ENCODE assay signal across 20 mouse cellular contexts in the genomic region with DNA sequence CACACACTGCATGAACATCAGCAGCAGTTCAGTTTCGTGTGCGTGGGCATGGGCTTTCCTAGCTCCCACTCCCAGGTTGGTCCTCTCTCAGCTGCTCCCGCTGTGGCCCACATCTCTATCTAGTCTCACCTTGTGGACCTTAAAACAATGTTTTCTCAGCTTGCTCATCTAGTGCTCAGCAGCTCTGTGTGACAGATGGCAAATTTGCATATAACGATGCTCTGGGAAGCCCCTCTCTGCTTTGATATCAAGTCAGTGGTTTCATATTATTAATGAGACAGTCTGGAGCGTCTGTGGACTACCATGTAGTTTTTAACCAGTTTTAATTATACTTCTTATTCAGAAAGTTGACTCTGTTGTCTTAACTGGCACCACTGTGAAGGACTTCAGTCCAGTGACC.
DNase-seq lines count a peak whose midpoint lies in the region; ATAC-seq and TF ChIP-seq lines count a peak whose summit lies in the region.
"Had no signal": no experiment of that assay in that cellular context is flagged by ENCODE, and none has a peak within 500 bp of the region (broad histone marks: within the 10 kb centered on the region; RNA-seq: fewer than 3 reads in every experiment).

No protein-coding gene starts in this region.

- no peaks in the 10 kb centered on the region for H3K36me3 ChIP-seq in hindbrain, embryonic 15.5 days
- H3K36me3 ChIP-seq in hindbrain, embryonic 11.5 days (ENCODE audit: control insufficient read depth, insufficient read depth, low read length) = no peaks in the 10 kb centered on the region
- no peaks in the 10 kb centered on the region for H3K36me3 ChIP-seq in CH12.LX (replicated peaks in 1 of 2; ENCODE audit: control insufficient read depth in 1 of 2, insufficient read depth in 1 of 2, low read length in 1 of 2)
- no peaks in the 10 kb centered on the region for H3K36me3 ChIP-seq in forebrain, postnatal 0 days (ENCODE audit: insufficient read depth)
- H3K36me3 ChIP-seq: embryonic facial prominence, embryonic 15.5 days; heart, embryonic 12.5 days; kidney, embryonic 15.5 days; liver, embryonic 13.5 days had no signal

- H3K4me1 ChIP-seq in hindbrain, embryonic 15.5 days (replicated peaks) = peaks cover 3% of the 10 kb centered on the region; the same call in 1 of the 2 replicates
- no peaks in the 10 kb centered on the region for H3K4me1 ChIP-seq in hindbrain, embryonic 11.5 days (replicated peaks; ENCODE audit: control insufficient read depth, insufficient read depth, low read length)
- H3K4me1 ChIP-seq in CH12.LX (ENCODE audit: control insufficient read depth in 1 of 2, insufficient read depth in 2 of 2) = peaks cover 0 to 8% of the 10 kb centered on the region in 2 experiments; a peak in 2 of 4 replicates
- no peaks in the 10 kb centered on the region for H3K4me1 ChIP-seq in forebrain, postnatal 0 days (ENCODE audit: insufficient read depth)
- H3K4me1 ChIP-seq: embryonic facial prominence, embryonic 15.5 days; heart, embryonic 12.5 days; kidney, embryonic 15.5 days; liver, embryonic 13.5 days had no signal

- WGBS in hindbrain, embryonic 15.5 days = 54% methylated on average over 5 of the region's 5 CpGs
- WGBS in hindbrain, embryonic 11.5 days = 78% methylated on average over 5 of the region's 5 CpGs
- WGBS in forebrain, postnatal 0 days = 50% methylated on average over 5 of the region's 5 CpGs

- dilution Hi-C loops in CH12.LX (cut with MboI; ENCODE audit: extremely low pct_ligation_motif_present, extremely low pct_unique_long_range_greater_than_20kb, low sequenced_read_pairs) = no loop called here

- no peaks in the 10 kb centered on the region for H3K9me3 ChIP-seq in hindbrain, embryonic 15.5 days
- H3K9me3 ChIP-seq in hindbrain, embryonic 11.5 days (ENCODE audit: control insufficient read depth, low read length) = no peaks in the 10 kb centered on the region
- H3K9me3 ChIP-seq in CH12.LX (replicated peaks; ENCODE audit: low read length) = no peaks in the 10 kb centered on the region
- no peaks in the 10 kb centered on the region for H3K9me3 ChIP-seq in forebrain, postnatal 0 days (ENCODE audit: low read length)
- H3K9me3 ChIP-seq: embryonic facial prominence, embryonic 15.5 days; heart, embryonic 12.5 days; kidney, embryonic 15.5 days; liver, embryonic 13.5 days had no signal

- no peak overlapping the region for H3K4me3 ChIP-seq in hindbrain, embryonic 15.5 days
- no peak overlapping the region for H3K4me3 ChIP-seq in hindbrain, embryonic 11.5 days (ENCODE audit: low read depth, low read length)
- H3K4me3 ChIP-seq in CH12.LX (replicated peaks in 1 of 3; ENCODE audit: low read depth in 2 of 3, low read length in 2 of 3, poor library complexity in 1 of 3) = no peak overlapping the region
- no peak overlapping the region for H3K4me3 ChIP-seq in forebrain, postnatal 0 days (ENCODE audit: low read depth, low read length)
- H3K4me3 ChIP-seq: embryonic facial prominence, embryonic 15.5 days; heart, embryonic 12.5 days; kidney, embryonic 15.5 days; liver, embryonic 13.5 days had no signal

- TF ChIP-seq CTCF in CH12.LX (conservative IDR thresholded peaks at IDR 0.05 in 1 of 2, IDR thresholded peaks at IDR 0.05 in 1 of 2; ENCODE audit: low read depth in 2 of 2, low read length in 2 of 2) = no peak
- TF ChIP-seq CTCF in forebrain, postnatal 0 days (IDR thresholded peaks at IDR 0.05; ENCODE audit: low read depth) = no peak

- DNase-seq in CD4-positive, CD25-positive, alpha-beta regulatory T cell, adult 2 months (ENCODE audit: low read depth, low spot score) = peak; percentile 1
- no peak for DNase-seq in hindbrain, embryonic 11.5 days (ENCODE audit: low spot score)
- DNase-seq in CH12.LX (ENCODE audit: extremely low read depth) = no peak
- no peak for DNase-seq in forebrain, postnatal 0 days
- no peak for DNase-seq in cerebellum, postnatal 4 days (ENCODE audit: low spot score in 2 of 2)
- DNase-seq in lung, postnatal 14 days = no peak
- DNase-seq: adrenal gland, adult 2 months; cerebellum, adult 2 months; gastrocnemius, postnatal 14 days; heart, adult 18-20 months; heart, postnatal 10 days; kidney, adult 11 months; kidney, postnatal 36 days; liver, embryonic 13.5 days; lung, adult 2 months had no signal

- in situ Hi-C loops in CH12.LX (cut with MboI; ENCODE audit: low pct_ligation_motif_present, low pct_unique_long_range_greater_than_20kb, low sequenced_read_pairs) = no loop called here

- no peak for TF ChIP-seq POLR2A in CH12.LX (IDR thresholded peaks at IDR 0.05; ENCODE audit: low read depth, low read length)

- H3K79me2 ChIP-seq in CH12.LX (replicated peaks; ENCODE audit: control insufficient read depth, extremely low read depth, insufficient read depth, poor library complexity, severe bottlenecking) = no peaks in the 10 kb centered on the region

- TF ChIP-seq EP300 in CH12.LX (IDR thresholded peaks at IDR 0.05; ENCODE audit: low read length) = no peak

- no peak overlapping the region for H3K4me2 ChIP-seq in hindbrain, embryonic 15.5 days
- H3K4me2 ChIP-seq in hindbrain, embryonic 11.5 days (replicated peaks; ENCODE audit: low read depth, low read length) = no peak overlapping the region
- no peak overlapping the region for H3K4me2 ChIP-seq in CH12.LX (ENCODE audit: insufficient read depth, low read depth, poor library complexity, severe bottlenecking)
- no peak overlapping the region for H3K4me2 ChIP-seq in forebrain, postnatal 0 days (ENCODE audit: low read depth)
- H3K4me2 ChIP-seq: embryonic facial prominence, embryonic 15.5 days; heart, embryonic 12.5 days; kidney, embryonic 15.5 days; liver, embryonic 13.5 days had no signal

- no peak overlapping the region for H3K27ac ChIP-seq in hindbrain, embryonic 15.5 days (replicated peaks)
- no peak overlapping the region for H3K27ac ChIP-seq in hindbrain, embryonic 11.5 days (ENCODE audit: low read depth, low read length)
- peak overlapping the region; percentile 7; the same call in 1 of the 2 replicates for H3K27ac ChIP-seq in CH12.LX (ENCODE audit: insufficient read depth, low read depth)
- no peak overlapping the region for H3K27ac ChIP-seq in forebrain, postnatal 0 days (ENCODE audit: low read depth, low read length)
- H3K27ac ChIP-seq: embryonic facial prominence, embryonic 15.5 days; kidney, embryonic 15.5 days; liver, embryonic 13.5 days had no signal

- TF ChIP-seq RAD21 in CH12.LX (IDR thresholded peaks at IDR 0.05; ENCODE audit: low read depth, low read length) = no peak

- H3K9ac ChIP-seq in hindbrain, embryonic 15.5 days = no peak overlapping the region
- H3K9ac ChIP-seq in hindbrain, embryonic 11.5 days (ENCODE audit: low read depth, low read length) = no peak overlapping the region
- H3K9ac ChIP-seq in CH12.LX (ENCODE audit: insufficient read depth, low read depth) = no peak overlapping the region
- no peak overlapping the region for H3K9ac ChIP-seq in forebrain, postnatal 0 days
- H3K9ac ChIP-seq: embryonic facial prominence, embryonic 15.5 days; heart, embryonic 12.5 days; kidney, embryonic 15.5 days; liver, embryonic 13.5 days had no signal

- no peaks in the 10 kb centered on the region for H3K27me3 ChIP-seq in hindbrain, embryonic 15.5 days
- H3K27me3 ChIP-seq in hindbrain, embryonic 11.5 days (ENCODE audit: control insufficient read depth, insufficient read depth, low read length) = no peaks in the 10 kb centered on the region
- H3K27me3 ChIP-seq in CH12.LX (replicated peaks) = no peaks in the 10 kb centered on the region
- no peaks in the 10 kb centered on the region for H3K27me3 ChIP-seq in forebrain, postnatal 0 days (ENCODE audit: insufficient read depth, low read length)
- H3K27me3 ChIP-seq: embryonic facial prominence, embryonic 15.5 days; heart, embryonic 12.5 days; kidney, embryonic 15.5 days; liver, embryonic 13.5 days had no signal

- ATAC-seq in CD4-positive, CD25-positive, alpha-beta regulatory T cell, adult 4 months = no peak
- ATAC-seq in hindbrain, embryonic 15.5 days (ENCODE audit: low FRiP score, low read depth) = peak; percentile 56; the same call in 1 of the 2 replicates
- no peak for ATAC-seq in hindbrain, embryonic 11.5 days (ENCODE audit: low FRiP score)
- ATAC-seq in forebrain, postnatal 0 days = peak; percentile 43; the same call in 1 of the 2 replicates

TF ChIP-seq in CH12.LX, 34 proteins besides CTCF, POLR2A, EP300 and RAD21:
- no peak for TF ChIP-seq NELFE (IDR thresholded peaks at IDR 0.05; ENCODE audit: low read depth, low read length)
- TF ChIP-seq HCFC1 (IDR thresholded peaks at IDR 0.05; ENCODE audit: low read depth, low read length) = no peak
- no peak for TF ChIP-seq ELF1 (IDR thresholded peaks at IDR 0.05; ENCODE audit: low read depth, low read length)
- TF ChIP-seq MAFK (IDR thresholded peaks at IDR 0.05; ENCODE audit: insufficient replicate concordance, low read length) = no peak

Comparison
In these comparisons a context has a peak if more than half of its experiments do, and no peak if none do; other contexts are left out.
1. ATAC-seq: peak in hindbrain, embryonic 15.5 days (single experiment) and forebrain, postnatal 0 days (single experiment); none in CD4-positive, CD25-positive, alpha-beta regulatory T cell, adult 4 months (single experiment) and hindbrain, embryonic 11.5 days (single experiment).